Mouse (Mus musculus) hindbrain, embryonic 16.5 days (tissue): ENCODE results near the gene Chpf2. TPM values are rescaled to one million over a fixed set of nuclear protein-coding genes. Genes with fewer than 3 reads are reported as not detected.

Source experiments
- ATAC-seq: fragments of 200-750 bp; cut with Nextera tagmentation; 2 replicates; pipeline ENCODE4 v1.8.0; 2017; ENCODE audit warnings: moderate TSS enrichment, moderate library complexity
- H3K27ac ChIP-seq: fragments of 300-500 bp; sonication (generic); 2 replicates; pipeline ENCODE4 v1.5.1; 2014; ENCODE audit warnings: low read depth, mild to moderate bottlenecking, control low read depth, low read length, moderate library complexity
- H3K27me3 ChIP-seq: fragments of 300-500 bp; sonication (generic); replicated peaks from 2 replicates; pipeline ENCODE4 v1.6.1; 2014; ENCODE audit warnings: low read length; ENCODE audit not compliant: control insufficient read depth, insufficient read depth
- H3K36me3 ChIP-seq: fragments of 300-500 bp; sonication (generic); 2 replicates; pipeline ENCODE4 v1.6.1; 2014; ENCODE audit warnings: mild to moderate bottlenecking, low read length, moderate library complexity, mixed read lengths; ENCODE audit not compliant: control insufficient read depth, insufficient read depth
- H3K4me1 ChIP-seq: fragments of 300-500 bp; sonication (generic); 2 replicates; pipeline ENCODE4 v1.6.1; 2014; ENCODE audit warnings: low read depth, low read length; ENCODE audit not compliant: control insufficient read depth, insufficient read depth
- H3K4me2 ChIP-seq: fragments of 300-500 bp; sonication (generic); 2 replicates; pipeline ENCODE4 v1.6.1; 2014; ENCODE audit warnings: mild to moderate bottlenecking, low read length, control low read depth, moderate library complexity
- H3K4me3 ChIP-seq: fragments of 300-500 bp; sonication (generic); 2 replicates; pipeline ENCODE4 v1.5.1; 2014; ENCODE audit warnings: mild to moderate bottlenecking, low read length, control low read depth, moderate library complexity
- H3K9ac ChIP-seq: fragments of 300-500 bp; sonication (generic); 2 replicates; pipeline ENCODE4 v1.6.1; 2014; ENCODE audit warnings: low read depth, mild to moderate bottlenecking, control low read depth, low read length, moderate library complexity
- H3K9me3 ChIP-seq: fragments of 300-500 bp; sonication (generic); 2 replicates; pipeline ENCODE4 v1.6.1; 2014; ENCODE audit warnings: mild to moderate bottlenecking, low read length, moderate library complexity; ENCODE audit not compliant: control insufficient read depth
- WGBS: fragments of 180-500 bp; shearing (Covaris S2); extraction: QIAGEN DNeasy Blood & Tissue Kit; methylation state at CpG from one replicate; pipeline ENCODE4 v1.1.7; 2014; 5-methylcytosine and 5-hydroxymethylcytosine counted together
- polyA plus RNA-seq: library from polyadenylated mRNA; unstranded; fragments of >200 nt; fragmentation: Nextera tagmentation; extraction: Ambion mirVana; gene quantifications from 2 replicates; pipeline ENCODE4 v1.2.1, GENCODE M21; 2015

Chpf2 gene
- polyA plus RNA-seq, 1 experiment from 2014 or later = 20.6 TPM

DNA sequence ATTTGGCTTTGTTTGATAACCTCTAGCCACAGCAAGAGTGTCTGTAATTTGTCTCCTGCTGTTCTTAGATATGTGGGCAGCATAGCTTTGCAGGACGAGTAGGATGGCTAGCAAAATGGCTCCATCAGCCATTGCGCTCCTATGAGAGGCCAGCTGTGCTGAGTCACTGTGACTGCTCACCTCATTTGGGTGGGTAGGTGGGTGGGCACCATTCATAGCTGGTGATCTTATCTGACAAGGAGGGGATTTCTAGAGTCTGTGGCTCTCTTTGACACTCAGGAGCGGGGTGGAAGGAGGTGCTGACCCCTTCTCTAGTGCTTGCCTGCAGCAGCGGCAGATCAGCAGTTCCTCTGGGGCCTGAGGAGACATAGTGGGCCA is 648 bp downstream of the Chpf2 start:
- Histone ChIP-seq H3K9me3 (no peaks in the 10 kb centered on the region), H3K27ac (peak overlapping the region; percentile 88), H3K9ac (peak overlapping the region; percentile 92), H3K27me3 (no peaks in the 10 kb centered on the region), H3K4me1 (peaks cover 24% of the 10 kb centered on the region), H3K36me3 (peaks cover 12% of the 10 kb centered on the region), H3K4me2 (peak overlapping the region; percentile 81), H3K4me3 (peak overlapping the region; percentile 91)
- WGBS = 18% methylated on average over 4 of the region's 4 CpGs
- ATAC-seq = peak; percentile 15; the same call in 1 of the 2 replicates

DNA sequence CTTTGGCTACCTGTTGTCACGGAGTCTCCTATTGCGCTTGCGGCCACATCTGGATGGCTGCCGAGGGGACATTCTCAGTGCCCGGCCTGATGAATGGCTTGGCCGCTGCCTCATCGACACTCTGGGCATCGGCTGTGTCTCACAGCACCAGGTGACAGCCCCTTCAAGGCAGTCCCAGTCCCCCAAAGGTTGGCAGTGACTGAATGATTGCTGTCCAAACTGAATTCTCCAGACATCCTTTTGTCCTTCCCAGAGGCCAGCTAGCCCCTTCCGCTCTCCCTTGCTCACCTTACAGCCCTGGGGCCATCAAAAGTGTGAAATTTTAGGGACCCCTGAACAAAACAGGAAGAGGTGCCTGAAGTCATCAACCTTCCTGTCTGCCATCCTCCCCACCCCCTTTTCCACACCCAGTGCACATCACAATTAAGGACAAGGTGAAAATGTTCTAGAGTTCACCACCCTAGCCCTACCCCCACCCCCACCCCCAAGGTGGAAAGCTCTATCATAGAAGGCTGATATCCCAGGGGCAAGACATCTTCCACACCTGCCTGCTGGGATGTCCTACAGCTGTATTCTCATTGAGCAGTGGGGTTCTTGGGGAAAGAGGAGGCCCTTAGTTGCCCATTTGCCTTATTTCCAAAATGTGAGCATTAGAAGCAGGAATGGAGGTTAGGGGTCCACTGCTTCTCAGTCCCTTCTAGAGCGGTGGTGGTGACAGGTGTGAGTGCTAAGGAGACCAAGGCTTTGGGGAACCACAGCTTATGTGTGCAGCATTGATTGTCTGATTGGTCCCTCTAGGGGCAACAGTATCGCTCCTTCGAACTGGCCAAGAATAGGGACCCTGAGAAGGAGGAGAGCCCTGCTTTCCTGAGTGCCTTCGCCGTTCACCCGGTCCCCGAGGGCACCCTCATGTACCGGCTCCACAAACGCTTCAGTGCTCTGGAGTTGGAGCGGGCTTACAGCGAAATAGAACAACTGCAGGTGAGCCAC is 3.3 kb downstream of the Chpf2 start:
- 89% methylated on average over 20 of the region's 20 CpGs for whole genome bisulfite sequencing
- Histone ChIP-seq H3K9me3 (no peaks in the 10 kb centered on the region), H3K4me3 (no peak overlapping the region), H3K27ac (no peak overlapping the region), H3K9ac (no peak overlapping the region), H3K4me2 (no peak overlapping the region), H3K4me1 (peaks cover 24% of the 10 kb centered on the region), H3K36me3 (peaks cover 34% of the 10 kb centered on the region), H3K27me3 (no peaks in the 10 kb centered on the region)
- no peak for ATAC-seq

DNA sequence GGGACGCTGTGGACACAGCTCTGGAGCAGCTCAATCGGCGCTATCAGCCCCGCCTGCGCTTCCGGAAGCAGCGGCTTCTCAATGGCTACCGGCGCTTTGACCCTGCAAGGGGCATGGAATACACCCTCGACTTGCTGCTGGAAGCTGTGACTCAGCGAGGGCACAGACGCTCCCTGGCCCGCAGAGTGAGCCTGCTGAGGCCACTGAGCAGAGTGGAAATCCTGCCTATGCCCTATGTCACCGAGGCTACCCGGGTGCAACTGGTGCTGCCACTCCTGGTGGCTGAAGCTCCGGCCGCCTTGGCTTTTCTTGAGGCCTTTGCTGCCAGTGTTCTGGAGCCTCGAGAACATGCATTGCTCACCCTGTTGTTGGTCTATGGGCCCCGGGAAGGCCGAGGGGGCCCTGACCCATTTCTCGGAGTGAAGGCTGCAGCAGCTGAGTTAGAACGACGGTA is 4.8 kb downstream of the Chpf2 start:
- Histone ChIP-seq H3K27ac (no peak overlapping the region), H3K36me3 (peaks cover 36% of the 10 kb centered on the region), H3K27me3 (no peaks in the 10 kb centered on the region), H3K9ac (no peak overlapping the region), H3K4me3 (no peak overlapping the region), H3K4me2 (no peak overlapping the region), H3K4me1 (peaks cover 30% of the 10 kb centered on the region), H3K9me3 (no peaks in the 10 kb centered on the region)
- ATAC-seq = no peak
- WGBS = 28% methylated on average over 23 of the region's 23 CpGs

DNA sequence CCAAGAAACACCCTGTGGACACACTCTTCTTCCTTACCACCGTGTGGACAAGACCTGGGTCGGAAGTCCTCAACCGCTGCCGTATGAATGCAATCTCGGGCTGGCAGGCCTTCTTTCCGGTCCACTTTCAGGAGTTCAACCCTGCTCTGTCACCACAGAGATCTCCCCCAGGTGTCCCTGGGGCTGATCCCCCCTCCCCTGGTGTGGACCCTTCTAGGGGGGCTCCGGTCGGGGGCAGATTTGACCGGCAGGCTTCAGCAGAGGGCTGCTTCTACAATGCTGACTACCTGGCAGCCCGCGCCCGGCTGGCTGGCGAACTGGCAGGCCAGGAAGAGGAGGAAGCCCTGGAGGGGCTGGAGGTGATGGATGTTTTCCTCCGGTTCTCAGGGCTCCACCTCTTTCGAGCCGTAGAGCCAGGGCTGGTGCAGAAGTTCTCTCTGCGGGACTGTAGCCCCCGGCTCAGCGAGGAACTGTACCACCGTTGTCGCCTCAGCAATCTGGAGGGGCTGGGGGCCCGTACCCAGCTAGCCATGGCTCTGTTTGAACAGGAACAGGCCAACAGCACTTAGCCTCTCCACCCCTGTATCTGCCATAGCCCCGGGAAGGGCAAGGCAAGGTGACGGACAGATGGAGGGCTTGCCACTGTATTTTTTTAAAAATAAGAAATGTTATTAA is 5.4 kb downstream of the Chpf2 start:
- WGBS = 53% methylated on average over 24 of the region's 24 CpGs
- Histone ChIP-seq H3K36me3 (peaks cover 36% of the 10 kb centered on the region), H3K4me2 (no peak overlapping the region), H3K4me3 (no peak overlapping the region), H3K9me3 (no peaks in the 10 kb centered on the region), H3K27ac (no peak overlapping the region), H3K27me3 (no peaks in the 10 kb centered on the region), H3K4me1 (peaks cover 37% of the 10 kb centered on the region), H3K9ac (no peak overlapping the region)
- ATAC-seq = no peak

DNA sequence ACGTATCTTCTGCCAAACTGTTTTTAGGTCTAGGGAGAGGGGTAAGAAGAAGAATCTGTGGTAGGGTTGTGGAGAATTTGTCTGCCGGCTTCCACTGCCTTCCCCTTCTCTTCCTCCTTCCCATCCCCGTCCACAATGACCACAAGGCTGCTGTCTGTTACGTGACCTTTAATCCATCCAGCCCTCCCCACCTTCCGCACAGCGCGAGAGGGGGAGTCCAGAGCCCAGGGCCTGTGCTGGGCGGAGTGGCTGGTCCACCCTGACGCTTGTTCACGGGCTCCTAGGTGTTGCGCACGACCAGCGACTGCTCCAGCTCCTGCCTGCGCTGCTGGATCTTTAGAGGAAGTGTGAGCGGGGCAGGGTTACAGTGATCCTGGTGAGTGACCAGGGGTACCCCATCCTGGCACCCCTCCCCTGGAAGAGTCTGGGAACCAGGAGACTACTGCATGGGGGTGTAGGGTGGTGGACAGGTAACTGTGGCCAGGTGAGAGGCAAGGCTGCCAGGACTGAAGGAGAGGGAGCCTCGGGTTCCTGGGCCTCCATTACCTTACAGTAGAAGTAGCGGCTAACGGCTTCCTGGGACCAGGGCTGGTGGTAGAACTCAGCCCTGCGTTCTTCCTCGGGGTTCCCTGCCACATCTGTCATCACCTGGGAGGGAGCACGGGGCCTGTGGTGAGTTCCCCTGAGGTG is 6.1 kb downstream of the Chpf2 start:
- ATAC-seq = no peak
- Histone ChIP-seq H3K9ac (peak overlapping the region; percentile 17; the same call in 1 of the 2 replicates), H3K9me3 (no peaks in the 10 kb centered on the region), H3K27me3 (no peaks in the 10 kb centered on the region), H3K4me3 (no peak overlapping the region), H3K4me2 (no peak overlapping the region), H3K36me3 (peaks cover 36% of the 10 kb centered on the region), H3K27ac (no peak overlapping the region), H3K4me1 (peaks cover 37% of the 10 kb centered on the region)
- 62% methylated on average over 21 of the region's 21 CpGs for WGBS

DNA sequence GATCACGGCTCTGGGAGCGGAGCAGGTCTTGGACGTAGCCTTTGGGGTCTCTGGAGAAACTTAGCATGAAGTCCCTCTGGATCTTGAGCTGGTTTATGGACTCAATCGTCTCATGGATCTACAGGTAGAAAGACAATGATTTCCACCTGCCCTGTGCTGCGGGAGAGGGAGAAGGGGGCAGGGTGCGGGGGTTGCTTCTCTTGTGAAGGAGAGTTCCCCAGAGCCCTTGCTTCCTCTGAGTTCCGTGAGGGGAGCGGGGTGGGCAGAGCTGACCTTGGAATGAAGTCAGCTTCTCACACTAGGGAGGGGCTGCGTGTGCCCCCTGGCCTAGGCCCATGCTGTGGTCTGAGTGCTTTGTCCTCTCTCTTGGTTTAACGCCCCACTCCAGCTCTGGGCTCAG is 6.7 kb downstream of the Chpf2 start:
- no peak for ATAC-seq
- Histone ChIP-seq H3K27ac (no peak overlapping the region), H3K27me3 (no peaks in the 10 kb centered on the region), H3K36me3 (peaks cover 36% of the 10 kb centered on the region), H3K4me2 (no peak overlapping the region), H3K4me1 (peaks cover 36% of the 10 kb centered on the region), H3K9ac (no peak overlapping the region), H3K4me3 (no peak overlapping the region), H3K9me3 (no peaks in the 10 kb centered on the region)
- 68% methylated on average over 10 of the region's 10 CpGs for WGBS

DNA sequence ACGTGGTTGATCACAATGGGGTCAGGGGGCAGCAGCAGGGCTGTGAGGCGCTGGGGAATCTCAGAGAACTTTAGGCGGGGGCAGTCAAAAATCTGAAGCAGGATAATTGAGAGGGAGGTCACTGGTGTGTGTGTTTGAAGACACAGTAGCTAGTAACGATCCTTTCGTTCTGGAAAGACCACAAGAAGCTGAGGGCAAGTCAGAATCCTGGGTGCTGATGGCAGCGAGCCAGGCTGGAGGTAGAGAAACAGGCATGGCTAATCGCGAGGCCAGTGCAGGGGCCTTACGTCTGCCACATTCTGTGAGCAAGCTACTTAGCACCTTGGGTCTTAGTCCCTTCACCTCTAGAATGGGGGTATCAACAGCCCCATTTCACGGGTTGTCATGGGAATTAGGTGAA is 7.4 kb downstream of the Chpf2 start:
- Histone ChIP-seq H3K4me2 (no peak overlapping the region), H3K9me3 (no peaks in the 10 kb centered on the region), H3K4me3 (no peak overlapping the region), H3K9ac (no peak overlapping the region), H3K27ac (no peak overlapping the region), H3K36me3 (peaks cover 36% of the 10 kb centered on the region), H3K27me3 (no peaks in the 10 kb centered on the region), H3K4me1 (peaks cover 36% of the 10 kb centered on the region)
- ATAC-seq = no peak
- WGBS = 76% methylated on average over 10 of the region's 10 CpGs

DNA sequence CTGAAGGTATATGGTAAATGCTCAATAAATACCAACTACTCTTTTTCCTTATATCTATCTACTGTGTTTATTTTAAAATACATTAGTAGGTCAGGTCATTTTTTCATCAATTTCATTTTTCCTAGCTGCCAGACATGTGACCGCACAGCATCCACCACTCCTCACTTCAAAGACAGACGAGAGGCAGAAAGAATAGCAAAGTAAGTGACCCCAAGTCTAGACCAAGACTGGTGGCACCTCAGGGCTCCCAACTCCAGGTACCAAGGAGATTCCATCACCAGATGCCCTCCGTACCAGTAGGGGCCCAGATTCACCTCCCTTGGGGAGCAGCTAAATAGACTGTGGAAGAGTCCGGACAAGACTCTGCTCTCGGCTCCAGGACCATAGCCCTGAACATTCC is 7.8 kb downstream of the Chpf2 start:
- WGBS = 89% methylated on average over 5 of the region's 5 CpGs
- ATAC-seq = no peak

DNA sequence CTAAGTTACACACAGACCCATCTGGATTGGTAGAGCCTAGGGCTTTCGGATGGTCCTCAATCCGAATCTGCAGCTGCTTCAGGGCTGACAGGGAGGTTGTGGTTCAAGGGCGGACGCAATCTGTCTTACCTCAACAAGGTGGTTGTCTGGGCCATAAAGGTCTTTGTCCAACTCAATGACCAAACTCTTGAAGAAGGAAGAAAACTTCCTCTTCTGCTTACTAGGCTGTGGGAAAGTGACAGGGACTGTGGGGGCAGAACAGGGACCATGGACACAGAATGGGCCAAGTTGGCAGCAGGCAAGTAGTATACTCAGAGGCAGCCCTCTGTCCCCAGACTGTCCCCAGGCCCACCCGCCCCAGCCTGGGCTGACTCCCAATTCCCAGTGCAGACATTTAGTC is 8.7 kb downstream of the Chpf2 start:
- WGBS = 93% methylated on average over 5 of the region's 5 CpGs
- H3K27ac ChIP-seq = peak overlapping the region; percentile 65; the same call in 1 of the 2 replicates
- no peak overlapping the region for H3K9ac ChIP-seq
- H3K36me3 ChIP-seq = peaks cover 34% of the 10 kb centered on the region
- peaks cover 45% of the 10 kb centered on the region for H3K4me1 ChIP-seq
- no peak overlapping the region for H3K4me3 ChIP-seq
- H3K4me2 ChIP-seq = no peak overlapping the region
- no peak for ATAC-seq
- no peaks in the 10 kb centered on the region for H3K27me3 ChIP-seq
- no peaks in the 10 kb centered on the region for H3K9me3 ChIP-seq

More for the DNA sequence above, 7.8 kb downstream of the Chpf2 start:
- no peak overlapping the region for H3K4me3 ChIP-seq
- peaks cover 35% of the 10 kb centered on the region for H3K36me3 ChIP-seq
- no peak overlapping the region for H3K4me2 ChIP-seq
- no peak overlapping the region for H3K9ac ChIP-seq
- no peak overlapping the region for H3K27ac ChIP-seq
- no peaks in the 10 kb centered on the region for H3K9me3 ChIP-seq
- no peaks in the 10 kb centered on the region for H3K27me3 ChIP-seq
- H3K4me1 ChIP-seq = peaks cover 40% of the 10 kb centered on the region
